Mouse (Mus musculus) embryonic facial prominence, embryonic 15.5 days (tissue): ENCODE results near the gene Boc. TPM values are rescaled to one million over a fixed set of nuclear protein-coding genes. Genes with fewer than 3 reads are reported as not detected.

Experiments used
- ATAC-seq: fragments of 200-750 bp; cut with Nextera tagmentation; 2 replicates; pipeline ENCODE4 v1.8.0; 2017; ENCODE audit warnings: low read depth, moderate TSS enrichment; ENCODE audit not compliant: insufficient number of reproducible peaks, low FRiP score, low TSS enrichment
- H3K27ac ChIP-seq: fragments of 300-500 bp; sonication (generic); replicated peaks from 2 replicates; pipeline ENCODE4 v1.5.1; 2015; ENCODE audit warnings: mild to moderate bottlenecking, inconsistent platforms
- H3K27me3 ChIP-seq: fragments of 300-500 bp; sonication (generic); 2 replicates; pipeline ENCODE4 v1.6.1; 2015; ENCODE audit warnings: inconsistent platforms
- H3K36me3 ChIP-seq: fragments of 300-500 bp; sonication (generic); 2 replicates; pipeline ENCODE4 v1.6.1; 2015; ENCODE audit warnings: mild to moderate bottlenecking, inconsistent platforms
- H3K4me1 ChIP-seq: fragments of 300-500 bp; sonication (generic); 2 replicates; pipeline ENCODE4 v1.6.1; 2015; ENCODE audit warnings: inconsistent platforms
- H3K4me2 ChIP-seq: fragments of 300-500 bp; sonication (generic); replicated peaks from 2 replicates; pipeline ENCODE4 v1.6.1; 2015; ENCODE audit warnings: mild to moderate bottlenecking, inconsistent platforms
- H3K4me3 ChIP-seq: fragments of 300-500 bp; sonication (generic); replicated peaks from 2 replicates; pipeline ENCODE4 v1.5.1; 2015; ENCODE audit warnings: mild to moderate bottlenecking, inconsistent platforms
- H3K9ac ChIP-seq: fragments of 300-500 bp; sonication (generic); 2 replicates; pipeline ENCODE4 v1.6.1; 2015; ENCODE audit warnings: inconsistent platforms
- H3K9me3 ChIP-seq: fragments of 300-500 bp; sonication (generic); replicated peaks from 2 replicates; pipeline ENCODE4 v1.6.1; 2016; ENCODE audit warnings: inconsistent platforms
- WGBS: fragments of 180-500 bp; shearing (Covaris S2); methylation state at CpG from one replicate; pipeline ENCODE4 v1.1.7; 2015; 5-methylcytosine and 5-hydroxymethylcytosine counted together
- polyA plus RNA-seq: library from polyadenylated mRNA; unstranded; fragments of >200 nt; fragmentation: Nextera tagmentation; extraction: Ambion mirVana; gene quantifications from 2 replicates; pipeline ENCODE4 v1.2.1, GENCODE M21; 2015

The Boc gene
- polyA plus RNA-seq, 1 experiment from 2014 or later = 49.1 TPM

- no peak overlapping the region for H3K4me2 ChIP-seq
- no peaks in the 10 kb centered on the region for H3K27me3 ChIP-seq
- ATAC-seq = no peak
- H3K36me3 ChIP-seq = peaks cover 4% of the 10 kb centered on the region; the same call in 1 of the 2 replicates
- H3K27ac ChIP-seq = 0 out of 2 replicates have a peak overlapping the region, but pooled peaks have one; percentile 35
- H3K4me1 ChIP-seq = peaks cover 83% of the 10 kb centered on the region
- H3K4me3 ChIP-seq = no peak overlapping the region
- 64% methylated on average over 2 of the region's 2 CpGs for WGBS
- no peak overlapping the region for H3K9ac ChIP-seq
- H3K9me3 ChIP-seq = no peaks in the 10 kb centered on the region
Measured at GRCm38 (mm10) chr16:44552036-44552435, 6.7 kb downstream of the Boc start.

- Histone ChIP-seq H3K4me1 (peaks cover 84% of the 10 kb centered on the region), H3K27me3 (no peaks in the 10 kb centered on the region), H3K9me3 (no peaks in the 10 kb centered on the region), H3K36me3 (peaks cover 4% of the 10 kb centered on the region; the same call in 1 of the 2 replicates), H3K4me2 (peak overlapping the region; percentile 20; the same call in 1 of the 2 replicates), H3K27ac (peak overlapping the region; percentile 35; the same call in 1 of the 2 replicates), H3K4me3 (0 out of 2 replicates have a peak overlapping the region, but pooled peaks have one; percentile 6), H3K9ac (no peak overlapping the region)
- no peak for ATAC-seq
- WGBS = 27% methylated on average over 5 of the region's 5 CpGs
Measured at GRCm38 (mm10) chr16:44551491-44551890, 7.2 kb downstream of the Boc start.

GRCm38 (mm10) chr16:44550843-44551242, 7.9 kb downstream of the Boc start:
- Histone ChIP-seq H3K36me3 (peaks cover 4% of the 10 kb centered on the region; the same call in 1 of the 2 replicates), H3K4me3 (no peak overlapping the region), H3K4me2 (peak overlapping the region; percentile 2), H3K9ac (no peak overlapping the region), H3K4me1 (peaks cover 84% of the 10 kb centered on the region), H3K27me3 (no peaks in the 10 kb centered on the region), H3K9me3 (no peaks in the 10 kb centered on the region), H3K27ac (peak overlapping the region; percentile 35)
- 21% methylated on average over 5 of the region's 5 CpGs for WGBS
- no peak for ATAC-seq

- no peak overlapping the region for H3K4me3 ChIP-seq
- H3K9ac ChIP-seq = no peak overlapping the region
- H3K4me1 ChIP-seq = peaks cover 87% of the 10 kb centered on the region
- H3K27me3 ChIP-seq = no peaks in the 10 kb centered on the region
- H3K27ac ChIP-seq = peak overlapping the region; percentile 35; the same call in 1 of the 2 replicates
- H3K36me3 ChIP-seq = peaks cover 4% of the 10 kb centered on the region; the same call in 1 of the 2 replicates
- no peaks in the 10 kb centered on the region for H3K9me3 ChIP-seq
- no peak for ATAC-seq
- H3K4me2 ChIP-seq = peak overlapping the region; percentile 12; the same call in 1 of the 2 replicates
- WGBS = 32% methylated on average over 7 of the region's 7 CpGs
Measured at GRCm38 (mm10) chr16:44549867-44550679, 8.6 kb downstream of the Boc start.

GRCm38 (mm10) chr16:44549381-44549780, 9.3 kb downstream of the Boc start:
- WGBS = 77% methylated on average over 6 of the region's 6 CpGs
- ATAC-seq = no peak
- Histone ChIP-seq H3K27me3 (no peaks in the 10 kb centered on the region), H3K4me1 (peaks cover 88% of the 10 kb centered on the region), H3K4me3 (no peak overlapping the region), H3K9me3 (no peaks in the 10 kb centered on the region), H3K36me3 (peaks cover 4% of the 10 kb centered on the region; the same call in 1 of the 2 replicates), H3K4me2 (no peak overlapping the region), H3K9ac (no peak overlapping the region), H3K27ac (no peak overlapping the region)

- no peak overlapping the region for H3K4me3 ChIP-seq
- peaks cover 4% of the 10 kb centered on the region; the same call in 1 of the 2 replicates for H3K36me3 ChIP-seq
- H3K4me2 ChIP-seq = no peak overlapping the region
- peaks cover 89% of the 10 kb centered on the region for H3K4me1 ChIP-seq
- ATAC-seq = no peak
- no peak overlapping the region for H3K27ac ChIP-seq
- no peaks in the 10 kb centered on the region for H3K27me3 ChIP-seq
- WGBS = 88% methylated on average over 1 of the region's 1 CpGs
- no peaks in the 10 kb centered on the region for H3K9me3 ChIP-seq
- no peak overlapping the region for H3K9ac ChIP-seq
Measured at GRCm38 (mm10) chr16:44547976-44548375, 10.7 kb downstream of the Boc start.

GRCm38 (mm10) chr16:44546831-44547230, 11.9 kb downstream of the Boc start:
- Histone ChIP-seq H3K4me2 (no peak overlapping the region), H3K4me3 (no peak overlapping the region), H3K9me3 (no peaks in the 10 kb centered on the region), H3K27ac (peak overlapping the region; percentile 60), H3K27me3 (no peaks in the 10 kb centered on the region), H3K36me3 (peaks cover 4% of the 10 kb centered on the region; the same call in 1 of the 2 replicates), H3K4me1 (peaks cover 89% of the 10 kb centered on the region), H3K9ac (no peak overlapping the region)
- no peak for ATAC-seq
- WGBS = 46% methylated on average over 8 of the region's 8 CpGs

GRCm38 (mm10) chr16:44545939-44546338, 12.8 kb downstream of the Boc start:
- H3K4me2 ChIP-seq = no peak overlapping the region
- peaks cover 4% of the 10 kb centered on the region; the same call in 1 of the 2 replicates for H3K36me3 ChIP-seq

GRCm38 (mm10) chr16:44545153-44545552, 13.5 kb downstream of the Boc start:
- Histone ChIP-seq H3K4me1 (peaks cover 89% of the 10 kb centered on the region), H3K4me3 (no peak overlapping the region), H3K9ac (no peak overlapping the region), H3K36me3 (peaks cover 4% of the 10 kb centered on the region; the same call in 1 of the 2 replicates), H3K27me3 (no peaks in the 10 kb centered on the region), H3K4me2 (peak overlapping the region; percentile 21; the same call in 1 of the 2 replicates), H3K27ac (peak overlapping the region; percentile 71), H3K9me3 (no peaks in the 10 kb centered on the region)
- no peak for ATAC-seq
- WGBS = 13% methylated on average over 7 of the region's 7 CpGs

More at GRCm38 (mm10) chr16:44545939-44546338, 12.8 kb downstream of the Boc start:
- Histone ChIP-seq H3K9ac (no peak overlapping the region), H3K27ac (peak overlapping the region; percentile 71), H3K9me3 (no peaks in the 10 kb centered on the region), H3K27me3 (no peaks in the 10 kb centered on the region), H3K4me1 (peaks cover 90% of the 10 kb centered on the region), H3K4me3 (no peak overlapping the region)
- 66% methylated on average over 2 of the region's 2 CpGs for WGBS
- ATAC-seq = no peak

- WGBS = 14% methylated on average over 3 of the region's 3 CpGs
- no peak overlapping the region for H3K4me2 ChIP-seq
- H3K27me3 ChIP-seq = no peaks in the 10 kb centered on the region
- H3K4me3 ChIP-seq = no peak overlapping the region
- no peaks in the 10 kb centered on the region for H3K9me3 ChIP-seq
- ATAC-seq = no peak
- no peak overlapping the region for H3K9ac ChIP-seq
- H3K36me3 ChIP-seq = peaks cover 3% of the 10 kb centered on the region; the same call in 1 of the 2 replicates
- peaks cover 93% of the 10 kb centered on the region for H3K4me1 ChIP-seq
- H3K27ac ChIP-seq = peak overlapping the region; percentile 80
Measured at GRCm38 (mm10) chr16:44543098-44543497, 15.6 kb downstream of the Boc start.

GRCm38 (mm10) chr16:44542029-44542690, 16.5 kb downstream of the Boc start:
- H3K27me3 ChIP-seq = no peaks in the 10 kb centered on the region
- no peak overlapping the region for H3K4me3 ChIP-seq
- peaks cover 86% of the 10 kb centered on the region for H3K4me1 ChIP-seq
- H3K36me3 ChIP-seq = no peaks in the 10 kb centered on the region
- H3K9me3 ChIP-seq = no peaks in the 10 kb centered on the region
- peak overlapping the region; percentile 80 for H3K27ac ChIP-seq
- WGBS = 14% methylated on average over 3 of the region's 3 CpGs
- no peak overlapping the region for H3K9ac ChIP-seq
- peak; percentile 27; the same call in 1 of the 2 replicates for ATAC-seq
- peak overlapping the region; percentile 30; the same call in 1 of the 2 replicates for H3K4me2 ChIP-seq
